In genomic region chr10:81640825-81641224, GRCm38 (mm10) we compare ENCODE assay signal across 9 mouse cellular contexts. TPM values are rescaled to one million over a fixed set of nuclear protein-coding genes. Genes with fewer than 3 reads are reported as not detected.
DNase-seq lines count a peak whose midpoint lies in the region; ATAC-seq and TF ChIP-seq lines count a peak whose summit lies in the region.
"Not testable (repeated sequence)": the region's sequence is repeated elsewhere in the genome, so short reads cannot be mapped to it uniquely, and the experiment has no call there.
"Had no signal": no experiment of that assay in that cellular context is flagged by ENCODE, and none has a peak within 500 bp of the region (broad histone marks: within the 10 kb centered on the region; RNA-seq: fewer than 3 reads in every experiment).

No protein-coding gene starts in this region.

- not testable (repeated sequence) for H3K9ac ChIP-seq in lung, embryonic 14.5 days; midbrain, embryonic 15.5 days

- WGBS in lung, embryonic 14.5 days, result 31% methylated on average over 4 of the region's 4 CpGs
- WGBS in midbrain, embryonic 15.5 days, result 40% methylated on average over 4 of the region's 4 CpGs

- not testable (repeated sequence) for H3K4me2 ChIP-seq in lung, embryonic 14.5 days
- 0 out of 2 replicates have a peak overlapping the region, but pooled peaks have one; percentile 1 for H3K4me2 ChIP-seq in midbrain, embryonic 15.5 days

- TF ChIP-seq CTCF in lung, embryonic 14.5 days (IDR thresholded peaks at IDR 0.05; ENCODE audit: low read depth), result not testable (repeated sequence)

- not testable (repeated sequence) for H3K36me3 ChIP-seq in lung, embryonic 14.5 days (ENCODE audit: insufficient read depth); midbrain, embryonic 15.5 days (replicated peaks)

- ATAC-seq in lung, embryonic 14.5 days (ENCODE audit: insufficient read depth); midbrain, embryonic 15.5 days (replicated peaks): not testable (repeated sequence)

- not testable (repeated sequence) for H3K9me3 ChIP-seq in lung, embryonic 14.5 days (ENCODE audit: low read depth, low read length); midbrain, embryonic 15.5 days

- not testable (repeated sequence) for H3K27me3 ChIP-seq in lung, embryonic 14.5 days (ENCODE audit: insufficient read depth, low read length); midbrain, embryonic 15.5 days (replicated peaks)

- H3K4me1 ChIP-seq in lung, embryonic 14.5 days (ENCODE audit: insufficient read depth), result not testable (repeated sequence)
- H3K4me1 ChIP-seq in midbrain, embryonic 15.5 days, result peaks cover 24% of the 10 kb centered on the region

- not testable (repeated sequence) for H3K27ac ChIP-seq in lung, embryonic 14.5 days (ENCODE audit: low read depth); midbrain, embryonic 15.5 days

- DNase-seq in 3134 (ENCODE audit: extremely low read depth, insufficient read length, low spot score) (peak; percentile 74), ZHBTc4 (ENCODE audit: low read depth, low spot score) (peak; percentile 94)
- peak; percentile 21 for DNase-seq in cerebellum, adult 8-10 months
- peak; percentile 21 for DNase-seq in gastrocnemius, postnatal 25 days
- peak; percentile 43 for DNase-seq in kidney, postnatal 10 days
- peak; percentile 21 for DNase-seq in lung, embryonic 14.5 days
- DNase-seq in testis, postnatal 10 days (ENCODE audit: low spot score), result peak; percentile 51

- not testable (repeated sequence) for H3K4me3 ChIP-seq in lung, embryonic 14.5 days (ENCODE audit: low read depth, low read length); midbrain, embryonic 15.5 days

RNA-seq across cellular contexts. Expression of gene Gm10778, which starts 8.0 kb away (rescaled TPM):
- total RNA-seq in gastrocnemius, postnatal 25 days (2021), result 1 to 10 TPM in 1 of 2 experiments, under 1 TPM in 1; 0.87 to 1.3 TPM
- 4.0 and 4.7 TPM in 2 replicates for polyA plus RNA-seq in lung, embryonic 14.5 days (2014; fragmentation: Nextera tagmentation; extraction: Ambion mirVana)
- polyA plus RNA-seq in midbrain, embryonic 15.5 days (2015; fragmentation: Nextera tagmentation; extraction: Ambion mirVana), result 6.6 and 6.9 TPM in 2 replicates

RNA-seq across cellular contexts. Expression of gene Ankrd24, which starts 12.5 kb away (rescaled TPM):
- total RNA-seq in gastrocnemius, postnatal 25 days (2021), result 1 to 10 TPM; 5.9 to 9.5 TPM
- polyA plus RNA-seq in lung, embryonic 14.5 days (2014; fragmentation: Nextera tagmentation; extraction: Ambion mirVana), result 6.1 and 7.3 TPM in 2 replicates
- polyA plus RNA-seq in midbrain, embryonic 15.5 days (2015; fragmentation: Nextera tagmentation; extraction: Ambion mirVana), result 19.1 and 20.2 TPM in 2 replicates

RNA-seq across cellular contexts. Expression of gene Sirt6, which starts 13.2 kb away (rescaled TPM):
- total RNA-seq in gastrocnemius, postnatal 25 days (2021), result 1 to 10 TPM; 3.8 to 5.2 TPM
- 35.8 and 39.3 TPM in 2 replicates for polyA plus RNA-seq in lung, embryonic 14.5 days (2014; fragmentation: Nextera tagmentation; extraction: Ambion mirVana)
- 60.1 and 60.4 TPM in 2 replicates for polyA plus RNA-seq in midbrain, embryonic 15.5 days (2015; fragmentation: Nextera tagmentation; extraction: Ambion mirVana)

RNA-seq across cellular contexts. Expression of gene BC025920, which starts 34.8 kb away (rescaled TPM):
- 1 to 10 TPM; 1.8 to 2.5 TPM for total RNA-seq in gastrocnemius, postnatal 25 days (2021)
- 0.58 and 0.61 TPM in 2 replicates for polyA plus RNA-seq in lung, embryonic 14.5 days (2014; fragmentation: Nextera tagmentation; extraction: Ambion mirVana)
- 1.8 and 2.0 TPM in 2 replicates for polyA plus RNA-seq in midbrain, embryonic 15.5 days (2015; fragmentation: Nextera tagmentation; extraction: Ambion mirVana)

RNA-seq across cellular contexts. Expression of gene Tle6, which starts 40.0 kb away (rescaled TPM):
- total RNA-seq in gastrocnemius, postnatal 25 days (2021), result 1 to 10 TPM; 3.9 to 6.8 TPM
- polyA plus RNA-seq in lung, embryonic 14.5 days (2014; fragmentation: Nextera tagmentation; extraction: Ambion mirVana), result 24.1 and 25.2 TPM in 2 replicates
- 6.7 and 8.0 TPM in 2 replicates for polyA plus RNA-seq in midbrain, embryonic 15.5 days (2015; fragmentation: Nextera tagmentation; extraction: Ambion mirVana)
- total RNA-seq: monocyte, adult 5-6 weeks had no signal

Comparison
In these comparisons a context has a peak if more than half of its experiments do, and no peak if none do; other contexts are left out.
1. DNase-seq: peak in every context shown above with its lines; median percentile 94 in ZHBTc4; 74 in 3134; 51 in testis, postnatal 10 days; 43 in kidney, postnatal 10 days; 21 in cerebellum, adult 8-10 months; 21 in gastrocnemius, postnatal 25 days; 21 in lung, embryonic 14.5 days.